Mouse (Mus musculus) forebrain, embryonic 15.5 days (tissue): ENCODE results near the gene Hist2h2aa1. TPM values are rescaled to one million over a fixed set of nuclear protein-coding genes. Genes with fewer than 3 reads are reported as not detected.

Experiments
- ATAC-seq: fragments of 200-750 bp; cut with Nextera tagmentation; replicated peaks from 2 replicates; pipeline ENCODE4 v1.8.0; 2017; ENCODE audit warnings: mild to moderate bottlenecking, moderate TSS enrichment, moderate library complexity
- H3K27ac ChIP-seq: fragments of 300-500 bp; sonication (generic); replicated peaks from 2 replicates; pipeline ENCODE4 v1.5.1; 2015; ENCODE audit warnings: mild to moderate bottlenecking, inconsistent platforms
- H3K27me3 ChIP-seq: fragments of 300-500 bp; sonication (generic); 2 replicates; pipeline ENCODE4 v1.6.1; 2015; ENCODE audit warnings: inconsistent platforms
- H3K36me3 ChIP-seq: fragments of 300-500 bp; sonication (generic); 2 replicates; pipeline ENCODE4 v1.6.1; 2015; ENCODE audit warnings: mild to moderate bottlenecking, inconsistent platforms
- H3K4me1 ChIP-seq: fragments of 300-500 bp; sonication (generic); 2 replicates; pipeline ENCODE4 v1.6.1; 2015; ENCODE audit warnings: inconsistent platforms
- H3K4me2 ChIP-seq: fragments of 300-500 bp; sonication (generic); replicated peaks from 2 replicates; pipeline ENCODE4 v1.6.1; 2015; ENCODE audit warnings: mild to moderate bottlenecking, inconsistent platforms
- H3K4me3 ChIP-seq: fragments of 300-500 bp; sonication (generic); 2 replicates; pipeline ENCODE4 v1.5.1; 2015; ENCODE audit warnings: mild to moderate bottlenecking, inconsistent platforms
- H3K9ac ChIP-seq: fragments of 300-500 bp; sonication (generic); replicated peaks from 2 replicates; pipeline ENCODE4 v1.6.1; 2015; ENCODE audit warnings: mild to moderate bottlenecking, inconsistent platforms
- H3K9me3 ChIP-seq: fragments of 300-500 bp; sonication (generic); 2 replicates; pipeline ENCODE4 v1.6.1; 2016; ENCODE audit warnings: inconsistent platforms
- WGBS: fragments of 180-500 bp; shearing (Covaris S2); methylation state at CpG from one replicate; pipeline ENCODE4 v1.1.7; 2015; ENCODE audit warnings: mixed read lengths; 5-methylcytosine and 5-hydroxymethylcytosine counted together
- polyA plus RNA-seq: library from polyadenylated mRNA; unstranded; fragments of >200 nt; fragmentation: Nextera tagmentation; extraction: Ambion mirVana; gene quantifications from 2 replicates; pipeline ENCODE4 v1.2.1, GENCODE M21; 2015

Hist2h2aa1 gene
- polyA plus RNA-seq, 1 experiment from 2014 or later: 32.2 TPM

- Histone ChIP-seq H3K4me3 (peak overlapping the region; percentile 38), H3K27me3 (no peaks in the 10 kb centered on the region), H3K4me1 (peaks cover 25% of the 10 kb centered on the region), H3K9ac (peak overlapping the region; percentile 40; the same call in 1 of the 2 replicates), H3K9me3 (no peaks in the 10 kb centered on the region), H3K36me3 (no peaks in the 10 kb centered on the region), H3K27ac (no peak overlapping the region; the same call in 1 of the 2 replicates), H3K4me2 (peak overlapping the region; percentile 40)
- no peak for ATAC-seq
- 2% methylated on average over 11 of the region's 11 CpGs for WGBS
These were observed 2.3 kb downstream of the Hist2h2aa1 start for GRCm38 (mm10) chr3:96247356-96248140.

GRCm38 (mm10) chr3:96248141-96249033 lies 3.1 kb downstream of the Hist2h2aa1 start:
- 55% methylated on average over 6 of the region's 6 CpGs for WGBS
- Histone ChIP-seq H3K36me3 (no peaks in the 10 kb centered on the region), H3K9ac (peak overlapping the region; percentile 40; the same call in 1 of the 2 replicates), H3K27ac (no peak overlapping the region), H3K9me3 (no peaks in the 10 kb centered on the region), H3K27me3 (no peaks in the 10 kb centered on the region), H3K4me3 (peak overlapping the region; percentile 38; the same call in 1 of the 2 replicates), H3K4me1 (peaks cover 25% of the 10 kb centered on the region), H3K4me2 (peak overlapping the region; percentile 40)
- no peak for ATAC-seq

GRCm38 (mm10) chr3:96249034-96249345 lies 3.7 kb downstream of the Hist2h2aa1 start:
- no peak for ATAC-seq
- H3K4me1 ChIP-seq: peaks cover 23% of the 10 kb centered on the region
- no peak overlapping the region for H3K9ac ChIP-seq
- no peak overlapping the region for H3K27ac ChIP-seq
- no peak overlapping the region for H3K4me3 ChIP-seq
- H3K36me3 ChIP-seq: no peaks in the 10 kb centered on the region
- H3K4me2 ChIP-seq: peak overlapping the region; percentile 40
- no peaks in the 10 kb centered on the region for H3K9me3 ChIP-seq
- WGBS: 46% methylated on average over 4 of the region's 4 CpGs
- no peaks in the 10 kb centered on the region for H3K27me3 ChIP-seq

- H3K9me3 ChIP-seq: no peaks in the 10 kb centered on the region
- no peak overlapping the region for H3K4me3 ChIP-seq
- WGBS: 66% methylated on average over 3 of the region's 3 CpGs
- H3K4me1 ChIP-seq: peaks cover 17% of the 10 kb centered on the region
- no peak overlapping the region for H3K27ac ChIP-seq
- H3K4me2 ChIP-seq: no peak overlapping the region
- no peak for ATAC-seq
- H3K9ac ChIP-seq: no peak overlapping the region
- H3K27me3 ChIP-seq: no peaks in the 10 kb centered on the region
- H3K36me3 ChIP-seq: no peaks in the 10 kb centered on the region
These were observed 5.6 kb downstream of the Hist2h2aa1 start for GRCm38 (mm10) chr3:96250890-96251289.

- WGBS: 91% methylated on average over 3 of the region's 3 CpGs
- Histone ChIP-seq H3K27ac (no peak overlapping the region), H3K36me3 (no peaks in the 10 kb centered on the region), H3K4me3 (no peak overlapping the region), H3K27me3 (no peaks in the 10 kb centered on the region), H3K4me1 (peaks cover 17% of the 10 kb centered on the region), H3K4me2 (no peak overlapping the region), H3K9me3 (no peaks in the 10 kb centered on the region), H3K9ac (no peak overlapping the region)
- no peak for ATAC-seq
These were observed 6.5 kb downstream of the Hist2h2aa1 start for GRCm38 (mm10) chr3:96251787-96252186.

- Histone ChIP-seq H3K36me3 (no peaks in the 10 kb centered on the region), H3K9ac (no peak overlapping the region), H3K4me2 (no peak overlapping the region), H3K27ac (no peak overlapping the region), H3K27me3 (no peaks in the 10 kb centered on the region), H3K4me1 (0 out of 2 replicates have a peak, but pooled peaks cover 3% of the 10 kb centered on the region), H3K9me3 (no peaks in the 10 kb centered on the region), H3K4me3 (no peak overlapping the region)
- 50% methylated on average over 10 of the region's 10 CpGs for WGBS
- no peak for ATAC-seq
These were observed 9.5 kb downstream of the Hist2h2aa1 start for GRCm38 (mm10) chr3:96254683-96255355.

- Histone ChIP-seq H3K27ac (no peak overlapping the region), H3K4me3 (no peak overlapping the region), H3K4me1 (0 out of 2 replicates have a peak, but pooled peaks cover 3% of the 10 kb centered on the region), H3K27me3 (no peaks in the 10 kb centered on the region), H3K4me2 (no peak overlapping the region), H3K36me3 (no peaks in the 10 kb centered on the region), H3K9me3 (no peaks in the 10 kb centered on the region), H3K9ac (no peak overlapping the region)
- WGBS: 87% methylated on average over 5 of the region's 5 CpGs
- ATAC-seq: no peak
These were observed 10.8 kb downstream of the Hist2h2aa1 start for GRCm38 (mm10) chr3:96255926-96256593.

- no peak for ATAC-seq
- Histone ChIP-seq H3K9ac (no peak overlapping the region), H3K36me3 (no peaks in the 10 kb centered on the region), H3K4me2 (no peak overlapping the region), H3K27ac (no peak overlapping the region), H3K4me1 (peaks cover 10% of the 10 kb centered on the region), H3K27me3 (no peaks in the 10 kb centered on the region), H3K4me3 (no peak overlapping the region), H3K9me3 (no peaks in the 10 kb centered on the region)
- WGBS: 91% methylated on average over 3 of the region's 3 CpGs
These were observed 11.9 kb downstream of the Hist2h2aa1 start for GRCm38 (mm10) chr3:96257190-96257589.

- ATAC-seq: no peak
- H3K9me3 ChIP-seq: no peaks in the 10 kb centered on the region
- H3K9ac ChIP-seq: no peak overlapping the region
- H3K36me3 ChIP-seq: no peaks in the 10 kb centered on the region
- no peaks in the 10 kb centered on the region for H3K27me3 ChIP-seq
- H3K27ac ChIP-seq: no peak overlapping the region
- H3K4me2 ChIP-seq: no peak overlapping the region
- H3K4me1 ChIP-seq: peaks cover 21% of the 10 kb centered on the region
- 90% methylated on average over 5 of the region's 5 CpGs for WGBS
- H3K4me3 ChIP-seq: no peak overlapping the region
These were observed 14.9 kb downstream of the Hist2h2aa1 start for GRCm38 (mm10) chr3:96260220-96260619.

GRCm38 (mm10) chr3:96261623-96262022 lies 16.3 kb downstream of the Hist2h2aa1 start:
- Histone ChIP-seq H3K36me3 (no peaks in the 10 kb centered on the region), H3K9me3 (no peaks in the 10 kb centered on the region), H3K27me3 (no peaks in the 10 kb centered on the region), H3K4me3 (peak overlapping the region; percentile 66), H3K4me1 (peaks cover 21% of the 10 kb centered on the region), H3K4me2 (peak overlapping the region; percentile 63), H3K27ac (peak overlapping the region; percentile 99), H3K9ac (peak overlapping the region; percentile 80; the same call in 1 of the 2 replicates)
- no peak for ATAC-seq
- WGBS: 61% methylated on average over 3 of the region's 3 CpGs

GRCm38 (mm10) chr3:96262216-96262875 lies 17.0 kb downstream of the Hist2h2aa1 start:
- Histone ChIP-seq H3K36me3 (no peaks in the 10 kb centered on the region), H3K9ac (peak overlapping the region; percentile 80), H3K4me2 (peak overlapping the region; percentile 63), H3K27me3 (no peaks in the 10 kb centered on the region), H3K27ac (peak overlapping the region; percentile 99), H3K4me3 (peak overlapping the region; percentile 66), H3K4me1 (peaks cover 21% of the 10 kb centered on the region), H3K9me3 (no peaks in the 10 kb centered on the region)
- ATAC-seq: peak; percentile 78
- under 1% methylated on average over 19 of the region's 19 CpGs for WGBS
